Mouse (Mus musculus) cerebellum, adult 8-10 months (tissue): ENCODE data around the gene Pole3.

Experiments
- DNase-seq: peaks from one replicate; pipeline ENCODE4 v3.0.0; 2022

Gene Pole3

DNA sequence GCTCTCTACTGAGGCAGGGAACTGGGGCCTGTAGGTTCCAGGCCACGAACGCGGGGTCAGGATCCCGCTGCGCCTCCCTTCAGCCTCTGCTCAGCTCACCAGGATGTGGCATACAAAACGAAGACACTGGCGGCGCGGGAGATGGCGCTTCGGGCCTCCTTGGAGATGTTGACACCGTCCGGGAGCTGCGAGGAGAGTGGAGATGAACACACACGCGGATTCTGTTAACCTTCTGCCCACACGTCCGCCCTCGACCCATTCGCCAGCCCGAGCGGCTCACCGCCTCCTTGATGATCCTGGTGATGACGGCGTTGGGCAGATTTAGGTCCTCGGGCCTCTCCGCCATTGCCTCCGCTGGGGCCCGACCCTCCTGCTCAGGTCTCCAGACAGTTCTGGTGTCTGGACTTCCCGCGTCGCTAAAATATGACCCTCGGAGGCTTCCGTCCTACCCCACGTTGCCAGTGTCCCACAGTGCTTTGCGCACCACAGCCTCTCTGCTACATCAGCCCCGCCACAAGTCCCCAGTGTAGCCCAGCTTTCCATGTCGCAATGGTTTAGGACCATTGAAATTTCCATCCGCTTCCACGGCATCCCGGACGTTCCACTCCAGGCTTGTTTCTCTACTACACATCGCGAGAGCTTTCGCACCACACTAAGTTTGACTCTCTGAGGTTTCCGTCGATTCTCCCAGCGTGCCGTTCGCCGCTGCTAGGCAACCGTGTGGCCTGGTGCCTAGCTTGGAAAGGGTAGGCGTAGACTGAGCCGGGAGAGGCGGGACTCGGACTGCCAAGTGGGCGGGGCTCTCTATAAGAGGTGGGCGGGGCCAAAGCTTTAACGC, at the start of gene Pole3, which contains the start of gene 4933430I17Rik:
Pole3 (minus strand) TSS at position 418 of the 838 bp plus-strand sequence.
4933430I17Rik (plus strand) TSS at position 719 of the 838 bp plus-strand sequence.
- peak; percentile 98 for DNase-seq

DNA sequence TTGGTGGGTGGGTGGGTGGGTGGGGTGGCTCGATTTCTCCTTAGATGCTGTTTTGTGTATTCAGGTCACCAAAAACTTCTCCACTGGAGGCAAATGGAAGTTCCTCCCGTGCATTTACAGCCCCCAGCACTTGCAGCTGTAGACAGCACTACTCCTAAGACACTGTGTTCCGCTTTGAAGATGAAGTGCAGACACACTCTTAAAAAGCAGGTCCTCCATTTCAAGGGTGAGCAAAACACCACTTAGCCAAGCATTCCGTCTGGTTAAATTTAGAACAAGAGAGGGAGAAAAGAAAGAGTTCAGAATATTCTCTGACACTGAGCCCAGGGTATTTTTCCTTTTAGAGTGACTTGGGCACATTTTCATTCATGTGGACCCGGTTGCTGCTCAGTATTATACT, 45.2 kb upstream of the Pole3 start:
- no peak for DNase-seq

DNA sequence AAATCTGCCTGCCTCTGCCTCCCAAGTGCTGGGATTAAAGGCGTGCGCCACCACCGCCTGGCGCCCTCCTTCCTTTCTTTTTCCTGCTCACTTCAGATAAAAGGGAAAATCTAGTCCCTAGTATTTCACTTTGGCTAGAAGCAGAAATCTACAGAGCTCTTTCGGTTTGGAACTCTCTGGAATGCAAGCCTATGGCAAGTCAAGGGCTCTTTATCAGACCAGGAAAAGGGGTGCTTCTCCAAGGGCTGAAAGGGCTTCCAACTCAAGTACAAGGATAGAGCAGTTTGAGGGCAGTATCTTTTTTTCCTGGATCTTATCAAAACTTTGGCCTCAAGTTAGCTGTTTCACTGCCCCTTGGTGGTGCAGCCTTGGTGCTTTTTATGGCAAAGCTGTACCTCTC, 44.7 kb upstream of the Pole3 start:
- no peak for DNase-seq

DNA sequence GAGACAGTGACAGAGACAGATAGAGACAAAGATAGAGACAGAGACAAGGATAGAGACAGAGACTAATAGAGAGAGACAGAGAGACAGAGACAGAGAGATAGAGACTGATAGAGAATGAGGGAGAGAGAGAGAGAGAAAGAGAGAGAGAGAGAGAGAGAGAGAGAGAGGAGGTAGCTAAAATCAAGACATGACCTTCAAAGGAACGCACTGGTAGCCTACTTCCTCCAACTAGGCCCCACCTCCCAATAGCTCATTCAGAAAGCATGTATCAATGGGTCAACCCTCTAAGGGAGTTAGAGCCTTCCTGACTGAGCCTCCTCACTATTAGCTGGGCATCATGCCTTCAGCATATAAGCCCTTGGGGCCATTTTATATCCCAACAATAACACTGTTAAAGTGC, 43.5 kb upstream of the Pole3 start:
- DNase-seq = no peak

DNA sequence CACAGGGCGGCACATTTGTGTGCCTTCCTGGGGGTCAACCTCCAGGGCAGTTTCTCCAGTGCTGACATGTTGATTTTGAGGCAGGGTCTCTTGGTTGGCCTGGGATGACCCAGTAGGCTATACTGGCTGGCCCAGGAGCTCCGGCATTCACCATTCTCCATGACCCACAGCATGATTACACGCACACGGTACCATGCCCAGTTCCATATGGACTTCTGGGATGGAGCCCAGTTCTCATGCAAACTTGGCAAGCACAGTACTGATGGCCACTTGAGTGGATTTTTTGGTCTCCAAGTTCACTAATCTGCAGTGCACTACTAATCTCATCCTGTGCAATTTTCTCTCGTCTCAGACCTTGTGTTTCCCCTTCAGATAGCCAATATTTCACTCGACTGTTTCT, 42.8 kb upstream of the Pole3 start:
- peak; percentile 53 for DNase-seq

DNA sequence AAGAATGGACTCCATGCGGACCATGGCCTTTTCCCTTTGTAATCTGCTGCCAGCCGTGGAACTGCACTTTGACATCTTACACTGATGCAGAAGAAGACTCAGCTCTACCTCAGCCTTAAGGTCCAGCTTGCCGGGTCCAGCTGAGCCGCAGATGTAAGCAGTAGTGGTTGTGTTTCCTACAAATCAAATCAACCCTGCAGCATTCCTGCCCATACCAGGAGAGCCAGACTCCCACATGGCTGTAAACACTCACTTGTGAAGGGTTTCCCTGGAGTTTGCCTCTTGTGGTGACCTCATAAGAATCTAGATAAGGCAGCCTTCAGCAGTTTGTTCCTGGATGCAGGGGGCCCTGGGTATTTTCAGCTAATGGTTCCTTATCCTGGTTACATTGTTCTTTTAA, 41.7 kb upstream of the Pole3 start:
- DNase-seq = no peak

DNA sequence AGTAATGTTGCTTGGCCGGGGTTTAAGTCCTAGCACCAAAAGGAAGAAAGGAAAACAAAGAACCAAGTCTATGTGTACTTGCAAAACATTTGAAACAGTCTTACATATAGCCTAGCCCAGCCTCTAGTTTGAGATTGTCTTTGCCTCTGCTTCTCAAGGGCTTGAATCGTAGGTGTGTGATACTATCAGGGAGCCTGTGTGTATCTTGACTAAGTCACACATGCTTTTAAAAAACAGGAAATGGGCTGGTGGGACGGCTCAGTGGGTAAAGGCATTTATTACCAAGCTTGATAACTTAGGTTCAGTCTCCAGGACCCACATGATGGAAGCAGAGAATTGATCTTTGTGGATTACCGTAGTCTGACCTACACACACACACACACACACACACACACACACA, 37.1 kb upstream of the Pole3 start:
- DNase-seq = no peak

DNA sequence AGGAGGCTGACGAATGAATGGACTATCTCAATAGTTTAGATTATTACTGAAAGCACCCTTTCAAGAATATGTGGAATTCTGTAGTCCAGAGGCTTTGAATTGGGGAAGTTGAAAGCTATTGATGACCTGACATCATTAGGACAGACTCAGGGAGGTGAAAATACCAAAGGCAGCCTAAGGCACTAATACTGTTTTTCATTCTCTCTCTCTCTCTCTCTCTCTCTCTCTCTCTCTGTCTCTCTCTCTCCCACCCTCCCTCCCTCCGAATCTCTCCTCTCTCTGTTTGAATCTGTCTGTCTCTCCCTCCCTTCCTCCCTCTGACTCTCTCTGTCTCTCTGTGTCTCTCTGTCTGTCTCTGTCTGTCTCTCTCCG, 36.7 kb upstream of the Pole3 start:
- DNase-seq = no peak

DNA sequence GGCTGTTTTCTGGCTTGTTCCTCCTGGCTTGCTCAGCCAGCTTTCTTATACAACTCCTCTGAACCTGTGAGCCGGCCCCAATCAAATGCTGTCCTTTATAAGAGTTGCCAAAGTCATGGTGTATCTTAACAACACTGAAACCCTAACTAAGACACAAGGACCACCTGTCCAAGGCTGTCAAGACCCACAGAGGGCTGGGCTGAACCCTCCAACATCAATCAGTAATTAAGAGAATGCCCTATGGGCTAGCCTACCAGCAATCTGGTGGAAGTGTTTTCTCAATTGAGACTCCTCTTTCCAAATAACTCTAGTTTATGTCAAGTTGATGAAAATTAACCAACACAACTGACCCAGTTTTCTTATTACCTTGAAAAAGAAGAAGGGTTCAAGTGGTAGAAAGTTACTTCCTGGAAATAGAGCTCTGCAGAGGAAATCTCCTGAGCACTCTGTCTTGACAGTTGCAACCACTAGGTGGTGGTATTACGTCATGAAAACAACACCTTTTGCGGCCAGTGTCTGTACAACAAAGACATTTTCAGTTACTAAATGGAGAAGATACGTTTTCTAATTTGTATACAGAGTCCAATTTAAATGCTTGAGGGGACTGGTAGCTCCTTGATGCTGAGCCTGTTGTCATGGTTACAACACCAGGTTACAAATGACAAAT, 36.2 kb upstream of the Pole3 start:
- peak; percentile 78 for DNase-seq

DNA sequence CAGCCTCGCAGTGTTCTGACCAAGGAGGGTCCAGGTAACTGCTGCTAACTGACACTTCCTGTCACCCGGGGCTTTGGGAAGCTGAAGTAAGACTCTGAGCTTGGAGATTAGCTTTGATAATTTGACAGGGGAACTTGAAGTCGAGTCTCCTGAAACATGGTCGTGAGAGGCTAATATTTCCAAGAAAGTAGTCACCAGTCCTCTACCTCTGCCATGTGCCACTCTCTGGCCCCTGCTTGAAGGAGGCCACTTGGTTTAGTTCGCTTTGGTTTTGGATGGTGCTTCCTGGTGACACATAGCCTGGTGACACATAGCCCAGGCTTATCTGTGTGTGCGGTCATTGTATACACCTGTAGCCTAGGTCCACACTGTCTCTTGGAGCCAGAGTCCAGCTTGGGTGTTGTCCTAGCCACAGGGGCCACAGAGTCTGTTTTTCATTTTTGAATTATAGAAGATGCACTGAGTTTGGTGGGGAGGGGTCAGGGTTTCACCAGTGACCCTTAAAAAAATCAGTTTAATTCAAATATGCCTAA, 35.0 kb upstream of the Pole3 start, which contains the start of gene Rgs3:
Rgs3 (plus strand) TSS at position 51 of the 533 bp plus-strand sequence.
- DNase-seq = no peak

DNA sequence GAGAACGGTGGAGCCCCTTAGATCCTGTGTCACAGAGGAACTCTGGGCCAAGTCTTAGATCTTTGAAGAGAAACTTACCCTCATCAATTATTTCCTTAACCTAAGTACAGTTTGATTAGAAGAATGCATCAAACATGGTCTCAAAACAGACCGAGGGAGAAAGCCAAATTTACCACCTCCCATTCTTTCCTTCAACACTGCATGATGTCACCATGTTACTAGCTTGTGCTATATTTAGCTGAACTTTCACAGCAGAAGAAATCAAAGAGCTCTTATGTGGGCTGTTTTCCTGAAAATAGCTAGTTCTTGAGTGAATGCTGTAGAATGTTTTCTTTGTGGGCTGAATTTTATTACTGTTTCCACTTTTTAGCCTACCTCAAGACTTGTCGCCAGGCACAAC, 32.6 kb upstream of the Pole3 start:
- DNase-seq = no peak

DNA sequence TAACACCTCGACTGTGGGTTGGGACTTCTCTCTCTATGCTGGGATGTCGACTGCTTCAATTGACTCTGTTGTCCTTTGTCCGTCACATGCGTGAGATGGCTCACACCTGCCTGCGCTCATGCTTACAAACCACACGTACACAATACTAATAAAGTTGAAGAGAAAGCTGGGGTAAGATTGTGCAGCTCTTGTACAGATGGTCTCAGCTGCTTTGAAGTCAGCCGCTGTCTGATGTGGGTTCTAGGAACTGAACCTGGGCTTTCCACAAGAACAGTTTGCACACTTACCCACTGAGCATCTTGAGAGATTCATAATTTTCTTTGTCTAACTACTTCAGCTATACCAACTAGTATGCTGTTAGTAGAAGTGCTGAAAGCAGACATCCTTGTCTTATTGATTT, 27.1 kb upstream of the Pole3 start:
- DNase-seq = no peak

DNA sequence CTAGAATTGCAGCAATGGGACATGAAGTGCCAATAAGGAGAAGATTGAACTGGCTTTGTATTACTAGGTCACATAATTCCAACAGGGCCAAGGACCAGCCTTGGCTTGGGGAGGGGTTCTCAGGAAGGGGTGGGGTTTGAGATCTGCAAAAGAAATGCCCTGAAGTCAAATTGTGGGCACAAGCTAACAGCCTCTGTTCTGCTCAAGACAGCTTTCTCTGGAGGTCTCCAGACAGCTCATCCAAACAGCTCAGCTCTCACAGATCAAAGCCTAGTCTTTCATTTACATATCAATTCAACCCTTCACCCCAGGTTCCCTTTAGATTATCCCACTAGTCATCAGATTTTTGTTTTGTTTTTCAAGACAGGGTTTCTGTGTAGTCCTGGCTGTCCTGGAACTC, 19.9 kb upstream of the Pole3 start:
- no peak for DNase-seq

DNA sequence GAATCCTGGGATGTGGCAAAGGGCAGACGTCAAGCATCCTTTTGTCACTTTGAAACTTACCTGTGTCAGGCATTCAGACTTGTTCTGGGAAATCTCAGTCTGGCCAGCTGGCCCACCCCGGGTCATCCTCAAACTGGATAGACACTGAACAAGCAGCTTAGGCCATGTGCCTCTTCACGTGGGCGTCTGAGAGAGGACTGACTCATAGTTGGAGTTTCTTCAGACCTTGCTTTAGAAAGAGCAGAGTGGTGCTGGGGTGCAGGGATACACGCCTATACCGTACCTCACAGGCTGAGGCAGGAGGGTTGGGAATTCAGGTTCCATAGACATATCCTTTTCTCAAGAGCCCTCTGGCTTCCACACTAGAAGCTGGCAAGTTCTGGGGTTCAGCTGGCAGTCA, 18.9 kb upstream of the Pole3 start:
- DNase-seq = no peak

DNA sequence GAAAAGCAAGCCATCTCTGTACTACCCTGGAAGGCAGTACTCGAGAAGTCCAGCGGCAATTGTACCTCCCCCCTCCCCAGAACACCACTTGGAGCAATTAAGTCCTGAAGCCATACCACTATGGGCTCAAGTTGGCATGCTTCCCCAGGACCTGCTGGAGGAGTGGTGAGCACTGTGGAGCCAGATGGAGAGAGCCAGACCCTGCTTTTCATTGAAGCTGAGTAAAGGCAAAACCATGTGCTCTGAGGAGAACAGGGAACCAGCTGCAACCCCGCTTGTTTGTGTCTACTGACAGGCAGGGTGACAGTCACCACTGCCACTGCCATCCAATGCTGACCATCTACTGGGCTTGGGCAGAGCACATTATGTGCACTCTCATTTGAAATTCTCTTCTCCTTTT, 16.9 kb upstream of the Pole3 start:
- no peak for DNase-seq

DNA sequence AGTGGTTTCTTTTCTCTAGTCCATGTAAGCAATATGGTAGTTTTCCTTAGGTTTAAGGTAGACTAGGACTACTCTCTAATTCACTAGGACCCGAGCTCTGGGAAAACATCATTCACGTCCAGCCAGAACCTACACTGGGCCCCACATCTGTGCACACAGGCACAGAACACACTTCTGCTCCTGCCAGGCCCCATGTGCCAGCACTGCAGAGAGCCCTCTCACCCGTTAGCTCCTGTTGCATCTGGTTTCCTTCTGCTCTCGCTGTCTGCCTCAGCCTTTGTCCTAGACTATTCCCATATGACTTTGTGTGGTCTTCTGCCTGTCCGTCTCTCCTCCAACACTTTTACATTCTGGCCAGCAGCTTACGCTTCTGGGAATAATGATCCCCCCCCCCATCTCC, 8.9 kb upstream of the Pole3 start:
- DNase-seq = no peak

DNA sequence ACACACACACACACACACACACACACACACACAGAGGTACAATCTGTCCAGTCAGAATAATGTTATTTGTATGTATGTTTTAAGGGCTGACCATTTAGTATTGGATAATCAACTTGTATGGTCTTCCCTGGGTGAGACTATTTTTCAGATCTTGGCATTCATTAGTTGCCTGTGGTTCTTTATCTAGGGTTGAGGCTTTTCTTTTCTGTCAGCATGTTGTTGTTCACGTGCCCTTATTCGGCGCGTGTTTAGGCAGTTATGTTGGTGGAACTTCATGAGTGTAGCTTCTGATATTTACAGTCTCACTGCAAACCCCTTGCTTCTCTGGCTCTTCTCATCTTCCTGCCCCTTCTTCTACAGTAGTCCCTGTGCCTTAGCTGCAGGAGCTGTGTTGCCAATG, 2.8 kb upstream of the Pole3 start:
- no peak for DNase-seq

DNA sequence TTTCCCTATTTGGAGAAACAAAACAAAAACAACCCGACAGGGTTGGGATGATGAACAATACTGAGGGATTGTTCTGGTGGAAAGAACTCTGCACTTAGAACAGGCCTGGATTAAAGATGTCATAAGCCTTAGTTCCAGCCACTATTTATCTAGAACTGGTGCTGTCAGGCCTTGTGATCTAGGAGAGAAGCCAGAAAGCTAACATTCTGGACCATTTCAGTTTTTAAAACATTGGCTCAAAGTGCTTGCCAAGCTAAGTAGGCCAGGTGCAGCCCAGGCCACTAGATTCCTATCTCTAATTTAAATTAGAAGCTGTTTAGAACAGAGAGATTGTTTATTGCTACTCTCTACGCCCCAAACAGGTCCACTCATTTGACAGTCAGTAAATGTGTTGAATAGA, 1.4 kb upstream of the Pole3 start:
- DNase-seq = no peak

DNA sequence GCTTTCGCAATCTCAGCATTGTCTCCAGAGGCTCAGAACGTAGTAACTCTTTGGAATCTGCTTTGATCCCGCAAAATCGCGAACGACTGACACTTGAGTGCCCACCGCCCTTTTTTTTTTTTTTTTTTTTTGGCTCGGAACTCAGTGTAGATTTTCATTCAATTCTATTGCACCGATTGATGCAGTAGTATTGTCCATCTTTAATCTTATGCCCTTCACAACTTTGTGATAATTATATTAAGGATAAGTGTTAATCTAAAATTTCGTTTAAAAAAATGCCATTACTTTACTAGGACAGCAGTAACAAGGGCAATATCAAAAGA, 582 bp upstream of the Pole3 start:
- DNase-seq = no peak

DNA sequence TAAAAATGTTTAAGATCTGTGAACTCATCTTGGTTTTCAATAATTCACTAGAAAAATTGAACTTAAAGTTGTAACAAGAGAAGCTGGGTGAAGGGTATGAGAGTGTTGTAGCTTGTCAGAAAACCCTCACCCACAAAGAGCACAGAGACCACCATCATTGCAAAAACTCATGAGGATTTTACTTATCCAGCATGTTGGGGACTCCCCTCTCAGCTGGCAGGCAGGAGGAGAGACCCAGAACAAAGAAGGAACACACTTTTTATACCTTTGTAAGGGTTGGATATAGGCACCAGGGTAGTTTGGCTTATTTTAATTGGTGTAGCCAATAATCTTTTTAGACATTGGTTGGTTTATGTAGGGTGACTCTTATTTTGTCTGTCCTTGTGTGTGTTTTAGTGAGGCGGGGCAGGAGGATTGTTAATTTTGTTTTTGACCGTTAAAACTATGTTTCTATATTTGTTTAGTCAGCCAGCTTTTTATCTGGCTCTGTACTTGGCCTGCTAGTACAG, 3.9 kb downstream of the Pole3 start:
- no peak for DNase-seq

DNA sequence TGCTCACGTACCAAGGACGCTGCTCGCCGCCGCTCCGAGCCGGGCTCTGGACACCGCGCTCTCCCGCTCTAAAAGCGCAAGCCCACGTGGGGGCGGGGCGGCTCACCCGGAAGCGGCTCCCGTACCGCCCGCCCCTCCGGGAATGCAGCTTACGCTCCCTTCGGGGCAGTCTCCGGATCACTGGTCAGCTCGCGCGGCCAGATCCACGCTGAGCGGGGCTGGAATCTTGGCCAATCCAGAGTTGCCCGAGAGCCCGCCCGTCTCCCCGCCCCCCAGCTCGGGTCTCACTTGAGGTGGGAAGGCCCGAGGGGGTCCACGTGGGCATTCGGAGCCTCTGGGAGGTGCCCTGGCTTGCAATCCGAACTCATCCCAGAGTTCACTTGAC, 5.0 kb downstream of the Pole3 start, which contains the start of gene Alad:
Alad (minus strand) TSS at position 70 of the 385 bp plus-strand sequence.
- DNase-seq = peak; percentile 81

DNA sequence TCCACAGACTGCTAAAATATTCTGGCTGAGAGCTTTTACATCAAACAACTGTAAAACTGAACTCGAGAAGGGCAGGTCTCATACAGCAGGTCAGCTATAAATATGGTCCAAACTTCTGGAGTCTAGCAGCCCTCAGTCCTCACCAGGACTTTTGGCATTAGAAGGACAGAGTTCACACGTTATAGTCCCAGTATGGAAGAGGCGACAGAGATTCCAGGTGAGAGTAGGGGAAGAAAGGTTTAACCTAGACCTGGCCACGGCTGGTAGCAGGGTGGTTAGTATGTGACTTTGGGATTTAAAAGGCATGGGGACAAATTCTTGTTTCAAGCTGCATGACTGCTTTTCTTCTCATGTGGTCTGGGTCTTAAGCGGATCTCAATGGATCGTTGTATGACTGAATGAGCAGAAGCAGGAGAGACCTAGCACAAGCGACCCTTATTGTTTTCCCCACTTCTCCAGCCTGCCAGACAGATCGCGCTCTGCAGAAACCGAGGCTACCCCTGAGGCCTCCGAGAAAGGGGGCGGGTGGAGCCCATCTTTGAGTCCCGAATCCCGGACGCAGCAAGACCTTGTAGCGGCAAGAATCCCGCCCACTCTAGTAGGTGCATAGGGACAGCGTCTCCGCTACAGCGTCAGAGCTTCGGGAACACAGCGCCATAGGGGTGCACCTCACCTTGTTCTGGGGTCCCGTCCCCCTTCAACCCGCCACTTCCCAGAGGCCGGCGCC, 5.6 kb downstream of the Pole3 start:
- no peak for DNase-seq

DNA sequence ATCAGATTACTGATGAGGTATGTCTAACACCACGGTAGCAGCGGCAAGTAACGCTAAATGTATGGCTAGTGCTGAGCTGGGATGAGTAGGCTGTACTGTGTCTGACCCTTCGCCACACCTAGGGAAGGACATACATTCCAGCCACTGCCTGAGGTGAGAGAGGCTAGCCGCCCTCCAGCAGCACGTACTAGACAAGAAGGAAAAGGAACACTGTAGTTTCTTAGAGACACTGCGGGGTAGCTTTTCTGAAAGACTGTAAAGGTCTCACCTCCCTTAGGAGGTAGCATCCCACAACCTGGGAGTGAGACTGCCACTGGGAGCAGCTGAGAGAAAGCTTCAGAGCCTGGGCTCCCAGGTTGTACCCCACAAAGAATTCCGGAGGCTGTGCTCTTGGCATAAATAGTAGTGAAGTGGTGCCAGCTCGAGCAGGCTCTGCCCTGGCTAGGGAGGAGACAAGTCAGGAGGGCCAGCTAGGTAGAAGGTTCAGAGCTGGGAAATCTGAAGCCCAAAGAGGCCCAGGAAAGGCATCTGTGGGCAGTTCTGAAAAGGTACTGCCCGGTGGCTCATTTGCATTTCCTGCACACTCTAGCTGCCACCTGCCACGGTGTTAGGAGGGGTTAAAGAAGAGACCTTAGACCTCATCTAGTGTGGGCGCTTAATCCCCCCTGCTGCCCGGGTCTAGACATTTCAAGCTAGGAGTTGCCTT, 6.3 kb downstream of the Pole3 start:
- peak; percentile 71 for DNase-seq
